Mouse (Mus musculus) heart, embryonic 13.5 days (tissue): ENCODE results near the gene Cpt1b. TPM values are rescaled to one million over a fixed set of nuclear protein-coding genes. Genes with fewer than 3 reads are reported as not detected.
A peak's percentile ranks its signal among the peaks of the same experiment; 100 is the strongest.

Source experiments
- ATAC-seq: fragments of 200-750 bp; cut with Nextera tagmentation; 2 replicates; pipeline ENCODE4 v1.8.0; 2017; ENCODE audit warnings: moderate TSS enrichment; ENCODE audit not compliant: insufficient number of reproducible peaks, low FRiP score, low TSS enrichment; ENCODE audit errors: extremely low read depth
- H3K27ac ChIP-seq: fragments of 300-500 bp; sonication (generic); replicated peaks from 2 replicates; pipeline ENCODE4 v1.5.1; 2015; ENCODE audit warnings: moderate library complexity, mild to moderate bottlenecking, inconsistent platforms
- H3K27me3 ChIP-seq: fragments of 300-500 bp; sonication (generic); replicated peaks from 2 replicates; pipeline ENCODE4 v1.6.1; 2015; ENCODE audit warnings: mild to moderate bottlenecking, inconsistent platforms
- H3K36me3 ChIP-seq: fragments of 300-500 bp; sonication (generic); 2 replicates; pipeline ENCODE4 v1.6.1; 2015; ENCODE audit warnings: mild to moderate bottlenecking, inconsistent platforms
- H3K4me1 ChIP-seq: fragments of 300-500 bp; sonication (generic); 2 replicates; pipeline ENCODE4 v1.6.1; 2015; ENCODE audit warnings: inconsistent platforms
- H3K4me2 ChIP-seq: fragments of 300-500 bp; sonication (generic); 2 replicates; pipeline ENCODE4 v1.6.1; 2015; ENCODE audit warnings: inconsistent platforms, mild to moderate bottlenecking, moderate library complexity
- H3K4me3 ChIP-seq: fragments of 300-500 bp; sonication (generic); 2 replicates; pipeline ENCODE4 v1.5.1; 2015; ENCODE audit warnings: moderate library complexity, mild to moderate bottlenecking, inconsistent platforms
- H3K9ac ChIP-seq: fragments of 300-500 bp; sonication (generic); 2 replicates; pipeline ENCODE4 v1.6.1; 2015; ENCODE audit warnings: inconsistent platforms, mild to moderate bottlenecking, moderate library complexity
- H3K9me3 ChIP-seq: fragments of 300-500 bp; sonication (generic); 2 replicates; pipeline ENCODE4 v1.6.1; 2016; ENCODE audit warnings: inconsistent platforms
- WGBS: fragments of 180-500 bp; shearing (Covaris S2); methylation state at CpG from one replicate; pipeline ENCODE4 v1.1.7; 2015; ENCODE audit warnings: mixed read lengths; 5-methylcytosine and 5-hydroxymethylcytosine counted together
- polyA plus RNA-seq: library from polyadenylated mRNA; unstranded; fragments of >200 nt; fragmentation: Nextera tagmentation; extraction: Ambion mirVana; gene quantifications from 2 replicates; pipeline ENCODE4 v1.2.1, GENCODE M21; 2015

The Cpt1b gene
- polyA plus RNA-seq, 1 experiment from 2014 or later, result 139 TPM

- H3K27me3 ChIP-seq, result peaks cover 71% of the 10 kb centered on the region
- no peak for ATAC-seq
- H3K9me3 ChIP-seq, result no peaks in the 10 kb centered on the region
- H3K27ac ChIP-seq, result no peak within 1 kb of the TSS
- WGBS, result under 1% methylated on average over 33 of the region's 33 CpGs
- H3K4me1 ChIP-seq, result peaks cover 34% of the 10 kb centered on the region
- no peaks in the 10 kb centered on the region for H3K36me3 ChIP-seq
- H3K4me3 ChIP-seq, result peak within 1 kb of the TSS; percentile 54
- peak within 1 kb of the TSS; percentile 82 for H3K4me2 ChIP-seq
- H3K9ac ChIP-seq, result peak within 1 kb of the TSS; percentile 71
These were observed 46.7 kb downstream of the Cpt1b start, which contains the start of gene Odf3b for GRCm38 (mm10) chr15:89378831-89379401. Gene Odf3b, minus strand, starts transcription at chr15:89379282.

- Histone ChIP-seq H3K4me3 (peak overlapping the region; percentile 54), H3K4me1 (peaks cover 35% of the 10 kb centered on the region), H3K27ac (no peak overlapping the region), H3K36me3 (no peaks in the 10 kb centered on the region), H3K27me3 (peaks cover 68% of the 10 kb centered on the region), H3K9ac (peak overlapping the region; percentile 71), H3K4me2 (peak overlapping the region; percentile 82), H3K9me3 (no peaks in the 10 kb centered on the region)
- WGBS, result 9% methylated on average over 46 of the region's 46 CpGs
- ATAC-seq, result no peak
These were observed 47.5 kb downstream of the Cpt1b start for GRCm38 (mm10) chr15:89377938-89378828.

GRCm38 (mm10) chr15:89377362-89377761 lies 48.3 kb downstream of the Cpt1b start:
- Histone ChIP-seq H3K27ac (no peak overlapping the region), H3K4me2 (peak overlapping the region; percentile 24), H3K9me3 (no peaks in the 10 kb centered on the region), H3K4me1 (peaks cover 44% of the 10 kb centered on the region), H3K36me3 (peaks cover 5% of the 10 kb centered on the region), H3K4me3 (no peak overlapping the region), H3K9ac (no peak overlapping the region; the same call in 1 of the 2 replicates), H3K27me3 (peaks cover 67% of the 10 kb centered on the region)
- 4% methylated on average over 18 of the region's 18 CpGs for WGBS
- no peak for ATAC-seq

- peaks cover 63% of the 10 kb centered on the region for H3K27me3 ChIP-seq
- H3K9me3 ChIP-seq, result no peaks in the 10 kb centered on the region
- ATAC-seq, result no peak
- peak within 1 kb of the TSS; percentile 24 for H3K4me2 ChIP-seq
- no peak within 1 kb of the TSS for H3K27ac ChIP-seq
- WGBS, result 21% methylated on average over 16 of the region's 16 CpGs
- peaks cover 9% of the 10 kb centered on the region for H3K36me3 ChIP-seq
- peak within 1 kb of the TSS; percentile 71; the same call in 1 of the 2 replicates for H3K9ac ChIP-seq
- H3K4me1 ChIP-seq, result peaks cover 45% of the 10 kb centered on the region
- H3K4me3 ChIP-seq, result no peak within 1 kb of the TSS
These were observed 48.7 kb downstream of the Cpt1b start, which contains the start of gene Tymp for GRCm38 (mm10) chr15:89376957-89377356. Gene Tymp, minus strand, starts transcription at chr15:89377039.

GRCm38 (mm10) chr15:89376040-89376439 lies 49.6 kb downstream of the Cpt1b start:
- H3K4me2 ChIP-seq, result no peak overlapping the region
- peaks cover 56% of the 10 kb centered on the region for H3K27me3 ChIP-seq
- H3K9me3 ChIP-seq, result no peaks in the 10 kb centered on the region
- peaks cover 45% of the 10 kb centered on the region for H3K4me1 ChIP-seq
- no peak for ATAC-seq
- no peak overlapping the region for H3K27ac ChIP-seq
- peaks cover 18% of the 10 kb centered on the region for H3K36me3 ChIP-seq
- no peak overlapping the region for H3K4me3 ChIP-seq
- WGBS, result 73% methylated on average over 7 of the region's 7 CpGs
- H3K9ac ChIP-seq, result no peak overlapping the region

GRCm38 (mm10) chr15:89374801-89375534 lies 50.7 kb downstream of the Cpt1b start:
- H3K9ac ChIP-seq, result no peak overlapping the region
- no peak overlapping the region for H3K4me3 ChIP-seq

GRCm38 (mm10) chr15:89374340-89374739 lies 51.3 kb downstream of the Cpt1b start:
- no peak for ATAC-seq
- Histone ChIP-seq H3K9ac (peak overlapping the region; percentile 88), H3K27ac (peak overlapping the region; percentile 94), H3K4me2 (peak overlapping the region; percentile 90), H3K27me3 (peaks cover 40% of the 10 kb centered on the region), H3K9me3 (no peaks in the 10 kb centered on the region), H3K4me1 (peaks cover 41% of the 10 kb centered on the region), H3K4me3 (peak overlapping the region; percentile 75), H3K36me3 (peaks cover 35% of the 10 kb centered on the region)
- WGBS, result 50% methylated on average over 9 of the region's 9 CpGs

More at GRCm38 (mm10) chr15:89374801-89375534, 50.7 kb downstream of the Cpt1b start:
- peaks cover 45% of the 10 kb centered on the region for H3K4me1 ChIP-seq
- no peaks in the 10 kb centered on the region for H3K9me3 ChIP-seq
- H3K36me3 ChIP-seq, result peaks cover 29% of the 10 kb centered on the region
- 86% methylated on average over 17 of the region's 17 CpGs for WGBS
- peaks cover 45% of the 10 kb centered on the region for H3K27me3 ChIP-seq
- no peak overlapping the region for H3K27ac ChIP-seq
- ATAC-seq, result no peak
- no peak overlapping the region for H3K4me2 ChIP-seq

- Histone ChIP-seq H3K9ac (peak within 1 kb of the TSS; percentile 88), H3K4me2 (peak within 1 kb of the TSS; percentile 90), H3K36me3 (peaks cover 41% of the 10 kb centered on the region), H3K27me3 (peaks cover 35% of the 10 kb centered on the region), H3K9me3 (no peaks in the 10 kb centered on the region), H3K4me1 (peaks cover 36% of the 10 kb centered on the region), H3K4me3 (peak within 1 kb of the TSS; percentile 75), H3K27ac (peak within 1 kb of the TSS; percentile 94)
- peak; percentile 47 for ATAC-seq
- under 1% methylated on average over 42 of the region's 42 CpGs for WGBS
These were observed 51.9 kb downstream of the Cpt1b start, which contains the start of gene Sco2 for GRCm38 (mm10) chr15:89373762-89374248. Gene Sco2, minus strand, starts transcription at chr15:89373846.

- H3K27ac ChIP-seq, result peak overlapping the region; percentile 94
- peak overlapping the region; percentile 90 for H3K4me2 ChIP-seq
- peak overlapping the region; percentile 88 for H3K9ac ChIP-seq
- peaks cover 29% of the 10 kb centered on the region for H3K27me3 ChIP-seq
- peaks cover 30% of the 10 kb centered on the region for H3K4me1 ChIP-seq
- peak; percentile 68 for ATAC-seq
- peaks cover 47% of the 10 kb centered on the region for H3K36me3 ChIP-seq
- no peaks in the 10 kb centered on the region for H3K9me3 ChIP-seq
- WGBS, result 2% methylated on average over 35 of the region's 35 CpGs
- H3K4me3 ChIP-seq, result peak overlapping the region; percentile 75
These were observed 52.5 kb downstream of the Cpt1b start for GRCm38 (mm10) chr15:89373027-89373761.

GRCm38 (mm10) chr15:89372536-89372935 lies 53.1 kb downstream of the Cpt1b start:
- Histone ChIP-seq H3K27me3 (peaks cover 22% of the 10 kb centered on the region), H3K4me1 (peaks cover 24% of the 10 kb centered on the region), H3K4me2 (peak overlapping the region; percentile 90), H3K27ac (peak overlapping the region; percentile 94), H3K9ac (peak overlapping the region; percentile 88), H3K4me3 (peak overlapping the region; percentile 75), H3K36me3 (peaks cover 53% of the 10 kb centered on the region), H3K9me3 (no peaks in the 10 kb centered on the region)
- no peak for ATAC-seq
- 78% methylated on average over 7 of the region's 7 CpGs for WGBS
